Mouse (Mus musculus): ENCODE data around the gene Gm27021. TPM values are rescaled to one million over a fixed set of nuclear protein-coding genes. Genes with fewer than 3 reads are reported as not detected.

Gene Gm27021
- total RNA-seq, 2 experiments from 2014 or later = 1.4 to 2.0 TPM

DNA sequence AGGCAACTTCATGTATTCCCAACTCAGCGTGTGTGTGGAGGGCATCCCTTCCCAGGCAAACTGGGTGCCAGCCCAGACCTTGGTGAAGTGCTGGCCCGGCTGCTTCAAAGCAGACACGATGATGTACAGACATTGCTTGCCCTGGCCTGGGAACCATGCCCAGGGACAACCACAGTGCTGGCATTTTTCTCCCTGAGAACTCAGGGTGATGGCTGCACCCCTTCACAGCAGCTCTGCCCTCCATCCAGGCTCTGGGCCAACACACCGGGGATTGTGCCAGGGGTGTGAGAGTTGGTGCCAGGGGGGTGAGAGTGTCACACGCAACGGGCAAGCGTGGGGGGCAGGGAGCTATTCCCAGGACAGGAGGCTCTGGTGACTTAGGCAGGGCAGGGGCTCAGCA, 23.2 kb downstream of the Gm27021 start:
- peak; percentile 70 to 77 for DNase-seq (ENCODE audit: low spot score in 2 of 2)

DNA sequence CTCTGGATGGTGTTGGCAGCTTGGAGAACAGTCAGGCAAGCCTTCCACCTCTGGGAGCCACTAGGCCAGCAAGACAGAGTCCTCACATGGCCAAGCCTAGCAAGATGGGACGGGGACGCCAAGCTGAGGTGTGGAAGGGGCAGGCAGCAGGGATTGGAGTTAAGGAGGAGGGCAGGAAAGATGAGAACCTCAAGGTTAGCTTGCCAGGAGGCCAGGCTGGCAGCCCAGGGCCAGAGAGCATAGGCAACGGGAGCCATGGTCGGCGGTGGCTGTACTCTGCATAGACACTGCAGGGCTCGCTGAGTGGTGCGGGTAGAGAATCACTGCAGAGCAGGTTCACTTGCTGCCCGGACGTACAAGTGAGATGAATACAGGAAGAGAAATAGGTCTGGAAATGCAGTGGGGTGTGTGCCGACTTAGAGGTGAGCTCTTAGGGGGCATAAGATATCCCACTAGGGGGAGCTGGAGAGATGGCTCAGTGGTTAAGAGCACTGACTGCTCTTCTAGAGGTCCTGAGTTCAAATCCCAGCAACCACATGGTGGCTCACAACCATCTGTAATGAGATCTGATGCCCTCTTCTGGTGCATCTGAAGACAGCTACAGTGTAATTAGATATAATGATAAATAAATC, 25.7 kb downstream of the Gm27021 start:
- DNase-seq (ENCODE audit: low spot score in 2 of 2) = no peak

DNA sequence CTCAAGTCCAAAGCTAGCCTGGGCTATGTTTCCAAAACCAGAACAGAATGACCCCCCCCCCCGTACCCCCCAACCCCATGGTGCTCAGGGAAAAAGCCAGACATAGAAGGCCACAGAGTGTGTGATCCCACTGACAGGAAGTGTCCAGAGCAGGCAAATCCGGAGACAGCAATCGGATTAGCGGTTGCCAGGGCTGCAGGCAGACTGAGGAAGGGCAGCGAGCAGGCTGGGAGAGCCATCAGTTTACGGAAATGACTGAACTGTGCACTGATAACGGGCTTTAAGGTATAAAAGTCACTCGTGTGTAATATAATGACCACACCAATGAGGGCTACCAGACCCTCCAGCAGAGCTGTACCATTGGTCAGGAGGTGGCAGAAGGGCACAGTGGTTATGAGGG, 26.6 kb downstream of the Gm27021 start:
- no peak for DNase-seq (ENCODE audit: low spot score in 2 of 2)

DNA sequence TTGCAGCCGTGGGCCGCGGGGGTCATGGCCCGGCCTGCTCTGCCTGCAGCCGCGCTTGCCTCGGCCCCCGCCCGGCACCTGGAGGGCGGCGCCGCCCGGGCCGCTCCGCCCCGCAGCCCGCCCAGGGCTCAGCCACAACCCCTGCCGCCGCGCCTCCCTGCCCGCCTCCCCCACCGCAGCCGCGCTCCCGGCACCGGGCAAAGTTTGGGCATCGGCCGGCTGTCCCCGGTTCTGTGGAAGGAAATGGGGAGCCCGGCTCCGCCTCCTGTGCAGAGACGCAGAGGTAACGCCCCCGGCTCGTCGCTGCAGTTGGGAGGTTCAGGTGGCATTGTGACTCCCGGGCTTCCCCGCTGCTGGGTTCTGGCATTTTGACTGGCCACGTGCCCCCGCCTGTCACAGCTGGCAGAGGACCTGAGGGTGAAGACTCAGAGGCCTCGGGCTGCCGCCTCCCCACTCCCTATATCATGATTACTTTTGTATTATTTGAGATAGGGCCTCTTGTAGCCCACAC, 33.5 kb downstream of the Gm27021 start:
- DNase-seq (ENCODE audit: low spot score in 2 of 2) = peak; percentile 35 to 53

- DNase-seq (ENCODE audit: low spot score in 2 of 2) = no peak
Measured at GRCm38 (mm10) chr8:120633665-120634271, 34.1 kb downstream of the Gm27021 start.

DNA sequence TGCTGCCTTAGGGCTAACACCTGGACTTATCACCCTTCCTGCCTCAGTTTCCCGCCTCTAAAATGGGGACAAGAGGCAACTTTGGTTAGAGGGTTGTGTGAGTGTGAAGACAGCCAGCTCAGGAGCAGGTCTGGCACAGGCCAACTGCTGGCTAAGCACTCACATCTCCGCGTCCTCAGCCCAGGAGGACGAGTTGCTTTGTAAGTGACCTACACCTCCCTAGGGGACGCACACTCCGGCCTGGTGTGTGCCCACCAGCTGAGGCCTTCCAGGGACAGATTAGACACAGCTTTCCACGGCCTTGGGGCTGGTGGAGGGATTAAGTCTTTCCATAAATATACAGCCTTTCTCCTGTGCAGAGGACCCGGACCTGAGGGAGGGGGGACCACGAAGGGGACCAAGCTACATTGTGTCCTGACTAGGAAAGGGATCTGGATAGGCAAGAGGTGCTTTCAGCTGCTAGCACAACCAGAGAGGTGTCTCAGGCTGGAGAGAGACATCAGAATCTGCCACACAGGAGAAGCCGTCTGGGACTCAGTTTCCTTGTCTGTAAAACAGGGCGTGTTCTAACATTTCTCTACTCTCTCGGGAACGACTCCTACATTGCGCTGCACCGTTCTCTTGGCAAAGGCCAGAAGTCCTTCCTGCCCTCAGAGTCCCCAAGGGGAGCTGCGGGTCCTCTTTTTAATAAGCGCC, 34.8 kb downstream of the Gm27021 start:
- DNase-seq (ENCODE audit: low spot score in 2 of 2) = no peak

DNA sequence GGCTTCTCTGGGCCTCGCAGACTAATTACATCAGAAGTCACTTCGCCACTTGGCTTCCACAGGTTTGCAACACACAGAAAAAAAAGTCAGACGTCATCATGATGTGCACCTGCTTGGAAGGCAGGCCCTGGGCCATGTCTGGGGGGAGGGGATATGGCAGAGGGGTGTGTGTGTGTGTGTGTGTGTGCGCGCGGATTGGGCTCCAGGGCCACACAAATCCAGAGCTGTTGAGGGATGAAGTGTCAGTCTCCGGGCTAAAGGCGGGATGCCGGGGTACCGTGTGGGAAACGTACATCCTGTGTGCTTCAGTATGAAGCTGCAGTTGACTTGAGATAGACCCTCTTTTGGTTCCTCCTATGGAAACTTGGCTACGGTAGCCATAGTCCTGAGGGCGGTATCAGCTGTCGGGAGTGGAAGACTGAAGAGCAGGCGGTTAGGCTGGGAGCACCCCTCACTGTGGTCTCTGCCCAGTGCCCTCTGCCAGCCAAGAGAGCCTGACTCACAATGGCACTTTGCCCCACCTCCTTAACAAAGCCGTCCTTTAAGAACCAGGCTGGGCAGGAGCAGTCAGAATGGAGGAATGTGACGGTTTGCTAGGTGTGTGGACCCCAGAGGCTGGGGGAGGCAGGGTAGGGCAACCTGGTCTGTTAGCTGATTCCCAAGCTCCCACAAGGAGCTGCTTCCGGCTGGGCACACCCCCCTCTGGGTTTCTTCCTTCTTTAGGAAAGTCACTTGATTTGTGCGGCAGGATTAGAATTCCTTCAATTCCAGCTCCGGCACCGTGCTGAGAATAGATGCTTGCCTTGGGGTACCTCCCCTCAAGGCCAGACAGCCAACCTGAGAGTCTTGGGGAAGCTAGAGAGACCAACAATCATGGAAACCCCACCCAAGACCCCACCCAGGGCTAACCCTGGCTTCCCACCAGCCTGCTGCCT, 36.2 kb downstream of the Gm27021 start:
- DNase-seq (ENCODE audit: low spot score in 2 of 2) = no peak

DNA sequence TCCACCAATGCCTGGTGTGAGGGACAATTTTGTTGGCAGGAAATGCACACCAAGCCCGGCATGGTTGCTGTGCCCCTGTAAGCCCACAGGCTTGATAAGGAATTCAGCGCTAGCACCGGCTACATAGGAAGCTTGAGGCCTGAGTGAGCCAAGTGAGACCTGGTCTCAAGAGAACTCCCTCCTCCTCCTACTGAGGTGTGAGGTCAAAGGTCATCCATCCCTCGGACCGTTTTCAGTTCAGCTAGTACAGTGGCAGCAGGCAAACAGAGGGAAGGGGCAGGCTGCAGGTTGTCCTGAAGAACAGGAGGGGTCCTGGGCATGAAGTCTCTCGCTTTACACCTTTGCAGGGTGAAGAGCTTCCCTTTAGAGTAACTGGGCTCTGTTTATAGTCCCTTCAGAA, 37.0 kb downstream of the Gm27021 start:
- no peak for DNase-seq (ENCODE audit: low spot score in 2 of 2)

GRCm38 (mm10) chr8:120630031-120630430, 37.8 kb downstream of the Gm27021 start:
- no peak for DNase-seq (ENCODE audit: low spot score in 2 of 2)

GRCm38 (mm10) chr8:120627298-120627697, 40.6 kb downstream of the Gm27021 start:
- DNase-seq (ENCODE audit: low spot score in 2 of 2) = peak in 1 of 2 experiments; percentile 73

DNA sequence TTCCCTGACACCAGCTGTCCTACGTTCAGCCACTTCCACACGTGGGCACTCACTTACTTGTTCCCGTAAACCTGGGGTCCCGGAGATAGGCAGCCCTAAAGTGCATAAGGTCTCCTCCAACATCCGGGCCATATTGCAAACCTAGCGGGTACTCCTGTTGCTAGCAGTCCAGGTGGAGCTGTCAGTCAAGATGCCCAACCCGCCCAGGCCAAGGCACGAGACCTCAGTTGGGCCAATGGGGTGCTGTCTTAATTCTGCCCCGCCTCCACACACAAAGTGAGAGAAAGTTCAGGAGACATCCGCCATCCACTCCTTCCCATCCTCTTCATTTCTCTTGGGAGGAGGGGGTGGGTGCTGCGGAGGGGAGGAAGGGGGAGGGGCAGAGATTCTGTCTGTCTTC, 41.4 kb downstream of the Gm27021 start:
- DNase-seq (ENCODE audit: low spot score in 2 of 2) = no peak

- DNase-seq (ENCODE audit: low spot score in 2 of 2) = no peak
Measured at GRCm38 (mm10) chr8:120623608-120624007, 44.3 kb downstream of the Gm27021 start.

DNA sequence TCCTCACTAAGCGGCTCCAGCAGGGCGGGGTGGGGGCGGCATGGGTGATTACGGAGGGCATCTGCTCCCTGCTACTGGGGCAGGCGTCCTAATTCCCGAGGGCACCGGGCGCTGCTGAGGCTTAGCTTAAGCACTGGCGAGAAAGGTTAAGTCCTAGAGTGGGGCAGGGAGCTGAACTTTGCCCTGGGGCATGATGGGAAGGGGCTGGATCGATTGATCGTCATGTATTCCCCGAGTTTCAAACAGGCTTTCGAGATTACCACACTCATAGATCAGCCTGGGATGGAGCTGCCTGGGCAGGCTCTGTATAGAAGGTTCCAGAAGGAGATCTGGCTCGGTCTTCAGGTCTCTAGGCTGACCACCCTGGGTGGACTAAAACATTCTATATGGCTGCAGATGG, 45.7 kb downstream of the Gm27021 start:
- DNase-seq (ENCODE audit: low spot score in 2 of 2) = no peak

DNA sequence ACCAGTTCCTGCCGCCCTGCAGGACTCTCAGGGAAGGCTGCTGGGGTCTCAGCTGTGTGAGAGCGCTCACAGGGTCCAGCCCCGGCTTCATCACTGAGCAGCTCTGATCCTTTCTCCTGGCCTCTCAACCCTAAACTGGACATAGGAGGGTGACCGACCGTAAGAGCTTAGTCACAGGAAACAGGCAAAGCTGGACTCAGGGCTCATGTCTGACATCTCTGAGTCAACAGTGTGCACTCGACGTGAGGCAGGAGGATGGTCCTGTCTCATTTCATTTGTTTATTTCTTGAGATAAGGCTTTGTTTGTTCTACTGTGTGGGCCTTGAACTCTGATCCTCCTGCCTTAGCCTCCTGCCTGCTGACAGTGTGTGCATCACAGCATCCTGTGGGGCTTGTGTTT, 47.4 kb downstream of the Gm27021 start:
- DNase-seq (ENCODE audit: low spot score in 2 of 2) = no peak

- DNase-seq (ENCODE audit: low spot score in 2 of 2) = peak in 1 of 2 experiments; percentile 74
Measured at GRCm38 (mm10) chr8:120619235-120620180, 48.4 kb downstream of the Gm27021 start.

- peak in 1 of 2 experiments; percentile 87 for DNase-seq (ENCODE audit: low spot score in 2 of 2)
Measured at GRCm38 (mm10) chr8:120618110-120618509, 49.8 kb downstream of the Gm27021 start.

DNA sequence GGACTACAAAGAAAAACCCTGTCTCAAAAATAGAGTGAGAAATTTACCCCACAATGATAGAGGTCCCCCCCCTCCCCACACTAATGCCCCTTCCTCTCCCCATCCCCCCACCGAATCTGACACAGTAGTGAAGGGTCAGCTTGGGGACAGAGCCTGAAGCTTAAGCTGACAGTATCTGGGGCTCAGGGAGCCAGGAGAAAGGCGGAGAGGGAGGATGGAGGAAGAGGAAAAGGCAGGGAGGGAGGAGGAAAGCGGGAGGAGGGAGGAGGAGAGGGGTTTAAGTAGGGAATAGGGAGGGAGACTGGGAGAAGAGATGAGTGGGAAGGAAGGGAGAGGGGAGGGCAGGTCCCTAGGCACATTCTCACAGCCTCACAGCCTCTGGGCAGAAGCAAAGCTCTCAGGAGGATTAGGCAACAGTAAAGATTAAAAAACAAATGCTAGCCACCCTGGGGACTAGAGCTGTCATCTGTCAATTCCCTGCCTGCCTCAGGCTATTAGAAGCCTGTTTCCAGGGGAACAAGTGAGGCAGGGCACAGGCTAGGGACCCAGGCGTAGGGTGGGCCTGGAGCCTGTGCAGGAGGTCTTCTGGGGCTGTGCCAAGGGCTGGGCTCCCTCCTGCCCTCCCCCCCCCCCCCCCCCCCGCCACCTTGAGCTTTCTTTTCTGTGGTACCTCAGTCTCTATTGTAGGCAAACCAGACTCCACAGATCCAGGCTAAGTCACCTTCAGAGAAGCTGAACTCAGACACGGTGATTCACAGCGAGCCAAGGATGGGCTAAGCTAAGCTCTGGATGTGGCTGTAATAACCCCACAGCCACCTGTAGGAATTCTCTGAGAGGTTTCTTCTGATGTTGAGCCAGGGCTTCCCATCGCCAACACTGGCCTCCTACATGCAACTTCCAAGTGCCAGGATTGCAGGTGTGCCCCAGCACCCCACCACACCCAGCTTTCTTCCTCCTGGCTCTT, 50.9 kb downstream of the Gm27021 start:
- DNase-seq (ENCODE audit: low spot score in 2 of 2) = no peak

- DNase-seq (ENCODE audit: low spot score in 2 of 2) = no peak
Measured at GRCm38 (mm10) chr8:120614491-120614890, 53.4 kb downstream of the Gm27021 start.

DNA sequence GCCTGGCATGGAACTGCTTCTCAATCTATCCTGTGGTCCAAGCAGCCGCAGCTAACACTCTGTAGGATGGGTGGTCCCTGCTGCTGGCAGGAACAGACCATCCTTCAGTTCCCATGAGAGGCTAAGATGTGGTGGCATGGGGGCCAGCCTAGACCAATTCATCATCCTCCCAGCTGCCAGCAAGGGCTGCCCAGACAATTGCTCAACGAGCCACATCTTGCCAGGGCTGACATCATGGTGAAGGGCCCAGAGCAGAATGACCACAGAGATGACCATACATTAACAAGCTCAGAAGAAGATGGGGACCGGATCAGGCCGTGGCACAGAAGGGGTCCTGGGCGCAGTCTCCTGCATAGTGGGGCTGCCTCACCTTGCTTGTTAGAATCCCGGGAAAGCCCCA, 57.1 kb downstream of the Gm27021 start:
- no peak for DNase-seq (ENCODE audit: low spot score in 2 of 2)
